In genomic region chr2:134549770-134550169, GRCm38 (mm10) we compare ENCODE assay signal across 10 mouse cellular contexts. TPM values are rescaled to one million over a fixed set of nuclear protein-coding genes. Genes with fewer than 3 reads are reported as not detected.
DNase-seq lines count a peak whose midpoint lies in the region; ATAC-seq lines count a peak whose summit lies in the region.
"Had no signal": no experiment of that assay in that cellular context is flagged by ENCODE, and none has a peak within 500 bp of the region (broad histone marks: within the 10 kb centered on the region; RNA-seq: fewer than 3 reads in every experiment).

No protein-coding gene starts in this region.

- H3K27me3 ChIP-seq in neural tube, embryonic 11.5 days (ENCODE audit: control insufficient read depth, insufficient read depth, low read length), result no peaks in the 10 kb centered on the region

- peak; percentile 51 for DNase-seq in left cerebral cortex, adult 11 months (ENCODE audit: low spot score)
- no peak for DNase-seq in left cerebral cortex, adult 8-10 months (ENCODE audit: low spot score in 2 of 2)
- peak; percentile 13 for DNase-seq in Muller cell, postnatal 12 days (ENCODE audit: inconsistent ontology term)
- DNase-seq in cerebellum, adult 8-10 months, result peak; percentile 49
- DNase-seq in frontal cortex, postnatal 36 days (ENCODE audit: low spot score in 2 of 2), result peak; percentile 42 to 71
- DNase-seq in layer of hippocampus, postnatal 36 days, result peak; percentile 15 to 46
- DNase-seq in neural tube, embryonic 11.5 days (ENCODE audit: low spot score), result peak; percentile 66
- DNase-seq in T-cell, adult 2 months (ENCODE audit: low spot score), result no peak

- H3K9me3 ChIP-seq in neural tube, embryonic 11.5 days (ENCODE audit: control insufficient read depth, low read length), result no peaks in the 10 kb centered on the region

- no peak overlapping the region for H3K4me3 ChIP-seq in neural tube, embryonic 11.5 days (ENCODE audit: low read depth, low read length)

- H3K4me1 ChIP-seq in neural tube, embryonic 11.5 days (ENCODE audit: control insufficient read depth, insufficient read depth, low read length), result no peaks in the 10 kb centered on the region

- H3K4me2 ChIP-seq in neural tube, embryonic 11.5 days (ENCODE audit: low read depth), result no peak overlapping the region

- H3K36me3 ChIP-seq in neural tube, embryonic 11.5 days (ENCODE audit: control insufficient read depth, insufficient read depth, low read length), result no peaks in the 10 kb centered on the region

- 34% methylated on average over 4 of the region's 4 CpGs for WGBS in neural tube, embryonic 11.5 days

- no peak overlapping the region for H3K27ac ChIP-seq in neural tube, embryonic 11.5 days (ENCODE audit: low read depth, low read length)

- H3K9ac ChIP-seq in neural tube, embryonic 11.5 days (ENCODE audit: low read length), result no peak overlapping the region

- ATAC-seq in neural tube, embryonic 11.5 days (ENCODE audit: insufficient read depth, low FRiP score, low TSS enrichment), result no peak; the same call in 1 of the 2 replicates

RNA-seq across cellular contexts. Expression of gene Hao1, which starts 4.4 kb away (rescaled TPM):
- total RNA-seq in left cerebral cortex, adult 8-10 months (2022), result under 1 TPM in 1 of 4 experiments, not detected in 3; 0.17 TPM
- total RNA-seq in layer of hippocampus, postnatal 36 days (2021), result not detected
- polyA plus RNA-seq in neural tube, embryonic 11.5 days (2014; fragmentation: Nextera tagmentation; extraction: Ambion mirVana), result not detected in 2 replicates
- total RNA-seq: neutrophil, adult 5-6 weeks had no signal
- polyA plus RNA-seq: gonadal fat pad, adult 2 months had no signal

Comparison
In these comparisons a context has a peak if more than half of its experiments do, and no peak if none do; other contexts are left out.
1. DNase-seq: peak in left cerebral cortex, adult 11 months (single experiment), Muller cell, postnatal 12 days (single experiment), cerebellum, adult 8-10 months (single experiment), frontal cortex, postnatal 36 days (2 of 2), layer of hippocampus, postnatal 36 days (2 of 2) and neural tube, embryonic 11.5 days (single experiment); none in left cerebral cortex, adult 8-10 months (0 of 2) and T-cell, adult 2 months (single experiment).